Mouse (Mus musculus): Measurements from ENCODE around the gene Ppp1r37.
"Not testable (repeated sequence)": the region's sequence is repeated elsewhere in the genome, so short reads cannot be mapped to it uniquely, and the experiment has no call there.

The Ppp1r37 gene

GRCm38 (mm10) chr7:19562643-19563410, at the start of gene Ppp1r37:
Gene Ppp1r37 (minus strand): TSS chr7:19563076.
- peak; percentile 47 for DNase-seq (ENCODE audit: low spot score)

- no peak for DNase-seq (ENCODE audit: low spot score)
These were observed 48.1 kb upstream of the Ppp1r37 start for GRCm38 (mm10) chr7:19610969-19611368.

GRCm38 (mm10) chr7:19609641-19610332, 46.9 kb upstream of the Ppp1r37 start:
- DNase-seq (ENCODE audit: low spot score), result no peak

DNA sequence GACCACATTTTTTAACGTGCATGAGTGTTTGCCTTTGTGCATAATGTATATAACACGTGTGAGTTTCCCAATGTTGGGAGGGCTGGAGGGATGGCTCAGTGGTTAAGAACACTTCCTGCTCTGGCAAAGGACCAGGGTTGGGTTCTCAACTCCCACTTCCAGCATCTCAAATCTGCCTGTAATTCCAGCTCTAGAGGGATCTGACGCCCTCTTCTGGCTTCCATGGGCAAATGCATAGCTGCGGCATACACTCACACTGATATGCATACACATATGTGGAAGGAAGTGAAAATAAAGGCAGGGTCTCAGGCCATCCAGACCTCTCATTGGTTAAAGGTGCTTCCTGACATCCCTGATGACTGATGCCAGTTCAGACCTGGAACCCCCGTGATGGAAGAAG, 44.4 kb upstream of the Ppp1r37 start:
- no peak for DNase-seq (ENCODE audit: low spot score)

GRCm38 (mm10) chr7:19604606-19605214, 41.8 kb upstream of the Ppp1r37 start:
- not testable (repeated sequence) for DNase-seq (ENCODE audit: low spot score)

DNA sequence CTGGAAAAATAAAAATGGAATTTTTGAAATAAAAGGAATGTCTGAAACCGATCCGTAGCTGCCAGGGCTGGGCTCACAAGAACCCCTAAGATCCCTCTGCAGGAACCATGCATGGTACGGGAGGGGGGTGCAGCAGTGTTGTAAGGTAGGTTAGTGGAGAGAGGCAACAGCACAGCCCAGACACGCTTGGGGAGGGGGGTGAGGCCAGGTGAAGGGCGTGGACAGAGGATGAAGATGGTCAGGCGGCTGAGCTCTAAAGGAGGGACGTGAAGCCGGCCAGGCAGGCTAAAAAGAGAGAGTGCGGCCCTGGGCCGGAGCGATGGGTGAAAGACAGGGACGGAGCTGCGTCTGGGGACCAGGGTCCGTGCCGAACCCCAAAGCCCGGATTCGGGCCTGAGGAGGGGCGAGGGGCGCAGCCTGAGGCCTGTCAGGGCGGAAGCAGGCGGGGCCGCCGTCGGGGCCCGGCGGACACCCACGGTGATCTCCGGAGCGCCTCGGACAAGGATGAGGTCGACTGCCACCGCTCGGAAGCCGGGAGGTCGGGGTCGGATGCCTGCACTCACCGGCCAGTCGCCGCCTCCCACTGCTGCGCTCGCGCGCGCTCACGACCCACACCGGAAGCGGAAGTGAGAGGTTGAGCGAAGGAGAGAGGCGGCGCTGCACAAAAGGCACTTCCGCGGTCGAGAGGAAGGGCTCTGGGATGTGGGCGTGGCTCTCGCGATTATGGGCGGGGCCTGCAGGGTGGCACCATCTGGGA, 41.2 kb upstream of the Ppp1r37 start, which contains the start of gene Clasrp:
TSS of gene Clasrp (minus strand) at position 638 of the 757 bp plus-strand sequence.
- peak; percentile 98 for DNase-seq (ENCODE audit: low spot score)

DNA sequence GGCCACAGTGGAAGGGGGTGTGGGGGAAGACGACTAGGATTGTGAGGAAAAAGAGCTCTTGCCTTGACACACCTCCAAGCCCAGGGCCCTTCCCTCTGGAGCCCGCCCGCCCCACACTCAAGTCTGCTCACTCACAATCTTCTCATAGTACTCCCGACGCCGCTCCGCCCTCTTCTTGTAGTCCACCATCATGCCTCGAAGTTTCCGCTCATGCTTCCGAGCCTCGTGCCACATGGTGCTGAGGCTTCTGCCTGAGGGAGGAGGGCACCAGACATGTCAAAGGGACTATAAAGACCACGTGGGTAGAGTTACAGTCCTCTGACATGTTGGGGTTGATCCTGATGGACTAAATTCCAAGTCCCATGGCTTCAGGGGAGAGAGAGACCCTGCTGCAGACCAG, 40.2 kb upstream of the Ppp1r37 start:
- no peak for DNase-seq (ENCODE audit: low spot score)

GRCm38 (mm10) chr7:19600562-19600961, 37.7 kb upstream of the Ppp1r37 start:
- DNase-seq (ENCODE audit: low spot score), result no peak

- no peak for DNase-seq (ENCODE audit: low spot score)
These were observed 30.3 kb upstream of the Ppp1r37 start for GRCm38 (mm10) chr7:19593061-19593730.

GRCm38 (mm10) chr7:19589917-19590316, 27.0 kb upstream of the Ppp1r37 start:
- DNase-seq (ENCODE audit: low spot score), result peak; percentile 90

DNA sequence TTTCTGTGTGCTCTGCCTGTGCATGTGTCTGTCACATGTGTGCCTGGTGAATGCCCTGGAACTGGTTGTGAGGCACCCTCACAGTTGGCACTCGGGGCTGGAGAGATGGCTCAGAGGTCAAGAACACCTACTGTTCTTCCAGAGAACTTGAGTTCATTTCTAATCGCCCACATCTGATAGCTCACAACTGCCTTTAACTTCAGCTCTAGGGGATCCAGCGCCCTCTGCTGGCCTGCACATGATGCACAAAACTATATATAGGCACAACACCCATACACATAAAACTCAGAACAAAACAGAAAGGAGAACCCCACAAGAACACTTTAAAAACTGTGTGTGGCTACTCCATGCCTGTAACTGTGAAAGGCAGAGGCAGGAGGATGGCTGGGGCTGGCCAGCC, 26.3 kb upstream of the Ppp1r37 start:
- DNase-seq (ENCODE audit: low spot score), result peak; percentile 63

GRCm38 (mm10) chr7:19586269-19586668, 23.4 kb upstream of the Ppp1r37 start:
- no peak for DNase-seq (ENCODE audit: low spot score)

- DNase-seq (ENCODE audit: low spot score), result no peak
These were observed 17.8 kb upstream of the Ppp1r37 start for GRCm38 (mm10) chr7:19580634-19581033.

GRCm38 (mm10) chr7:19579751-19580150, 16.9 kb upstream of the Ppp1r37 start:
- DNase-seq (ENCODE audit: low spot score), result no peak

GRCm38 (mm10) chr7:19578436-19578835, 15.6 kb upstream of the Ppp1r37 start:
- DNase-seq (ENCODE audit: low spot score), result no peak

GRCm38 (mm10) chr7:19577877-19578414, 15.1 kb upstream of the Ppp1r37 start:
- no peak for DNase-seq (ENCODE audit: low spot score)

GRCm38 (mm10) chr7:19577141-19577852, 14.4 kb upstream of the Ppp1r37 start, which contains the start of the genes Zfp296 and Gemin7:
Gene Zfp296 (plus strand): TSS chr7:19577287.
Gene Gemin7 (minus strand): TSS chr7:19577595.
- peak; percentile 53 for DNase-seq (ENCODE audit: low spot score)

- no peak for DNase-seq (ENCODE audit: low spot score)
These were observed 12.7 kb upstream of the Ppp1r37 start for GRCm38 (mm10) chr7:19575559-19575958.

GRCm38 (mm10) chr7:19573776-19574140, 10.9 kb upstream of the Ppp1r37 start:
- no peak for DNase-seq (ENCODE audit: low spot score)

GRCm38 (mm10) chr7:19572926-19573775, 10.3 kb upstream of the Ppp1r37 start:
- peak; percentile 82 for DNase-seq (ENCODE audit: low spot score)

All from embryo, embryonic 10 days (tissue).